Mouse (Mus musculus): ENCODE measurements around the gene Ets2. TPM values are rescaled to one million over a fixed set of nuclear protein-coding genes. Genes with fewer than 3 reads are reported as not detected.

Ets2 gene
- polyA plus RNA-seq, 1 experiment from 2014 or later = 55.7 TPM

DNA sequence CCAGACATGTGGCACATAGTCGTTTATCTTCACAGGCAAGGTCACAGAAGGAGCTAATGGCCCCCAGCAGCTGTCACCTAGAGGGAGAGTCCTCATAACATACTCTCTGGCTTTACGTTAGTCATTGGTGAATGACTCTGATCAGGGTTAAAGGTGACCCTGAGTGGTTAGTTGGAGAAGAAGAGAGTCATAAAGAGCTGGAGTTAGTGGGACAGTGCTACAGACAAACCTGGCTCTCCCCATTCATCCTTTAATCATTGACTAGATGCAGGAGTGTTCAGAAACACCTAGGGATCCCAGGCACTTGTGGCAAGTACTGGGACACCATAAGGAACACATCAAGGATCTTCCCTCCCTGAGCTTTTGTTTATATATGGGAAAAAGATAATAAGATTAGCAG is 16.1 kb upstream of the Ets2 start:
- WGBS = 38% methylated on average over 2 of the region's 2 CpGs
- no peaks in the 10 kb centered on the region for H3K36me3 ChIP-seq (ENCODE audit: control insufficient read depth, insufficient read depth, low read length)
- DNase-seq (ENCODE audit: low spot score) = no peak
- H3K4me2 ChIP-seq (ENCODE audit: low read depth, low read length) = no peak overlapping the region
- H3K27ac ChIP-seq (replicated peaks; ENCODE audit: low read depth, low read length) = no peak overlapping the region
- H3K9me3 ChIP-seq (ENCODE audit: control insufficient read depth, low read length) = no peaks in the 10 kb centered on the region
- H3K4me3 ChIP-seq (ENCODE audit: low read depth, low read length) = no peak overlapping the region
- H3K27me3 ChIP-seq (replicated peaks; ENCODE audit: control insufficient read depth, insufficient read depth, low read length) = no peaks in the 10 kb centered on the region
- no peak for ATAC-seq (ENCODE audit: low read depth)
- H3K4me1 ChIP-seq (ENCODE audit: control insufficient read depth, insufficient read depth, low read length) = no peaks in the 10 kb centered on the region
- H3K9ac ChIP-seq (ENCODE audit: low read depth, low read length) = no peak overlapping the region

DNA sequence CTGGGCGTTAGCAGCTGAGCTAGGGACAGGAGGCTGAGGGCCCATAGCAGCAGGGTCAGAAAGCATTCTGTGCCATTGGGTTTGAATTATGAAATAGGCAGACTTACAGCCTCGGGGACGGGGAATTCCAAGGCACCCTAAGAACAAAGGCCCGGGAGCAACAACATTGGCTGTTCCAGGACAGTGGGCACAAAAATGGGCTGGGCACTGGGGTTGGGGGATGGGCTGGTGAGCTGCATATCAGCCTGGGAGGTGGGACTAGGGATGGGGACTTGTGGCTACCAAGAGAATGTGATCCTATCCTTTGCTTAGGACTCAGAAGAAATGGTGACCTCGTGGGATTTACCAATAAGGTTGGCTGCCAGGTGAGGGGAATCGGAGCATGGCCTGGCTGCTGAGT is 15.6 kb upstream of the Ets2 start:
- H3K4me2 ChIP-seq (ENCODE audit: low read depth, low read length) = no peak overlapping the region
- H3K4me3 ChIP-seq (ENCODE audit: low read depth, low read length) = no peak overlapping the region
- DNase-seq (ENCODE audit: low spot score) (no peak), ATAC-seq (ENCODE audit: low read depth) (no peak)
- no peaks in the 10 kb centered on the region for H3K36me3 ChIP-seq (ENCODE audit: control insufficient read depth, insufficient read depth, low read length)
- no peak overlapping the region for H3K27ac ChIP-seq (replicated peaks; ENCODE audit: low read depth, low read length)
- no peaks in the 10 kb centered on the region for H3K9me3 ChIP-seq (ENCODE audit: control insufficient read depth, low read length)
- no peaks in the 10 kb centered on the region for H3K4me1 ChIP-seq (ENCODE audit: control insufficient read depth, insufficient read depth, low read length)
- no peaks in the 10 kb centered on the region for H3K27me3 ChIP-seq (replicated peaks; ENCODE audit: control insufficient read depth, insufficient read depth, low read length)
- no peak overlapping the region for H3K9ac ChIP-seq (ENCODE audit: low read depth, low read length)
- WGBS = 69% methylated on average over 6 of the region's 6 CpGs

- H3K4me2 ChIP-seq (ENCODE audit: low read depth, low read length) = no peak overlapping the region
- no peak overlapping the region for H3K4me3 ChIP-seq (ENCODE audit: low read depth, low read length)
- H3K9me3 ChIP-seq (ENCODE audit: control insufficient read depth, low read length) = no peaks in the 10 kb centered on the region
- no peaks in the 10 kb centered on the region for H3K27me3 ChIP-seq (replicated peaks; ENCODE audit: control insufficient read depth, insufficient read depth, low read length)
- no peak overlapping the region for H3K27ac ChIP-seq (replicated peaks; ENCODE audit: low read depth, low read length)
- H3K36me3 ChIP-seq (ENCODE audit: control insufficient read depth, insufficient read depth, low read length) = no peaks in the 10 kb centered on the region
- no peaks in the 10 kb centered on the region for H3K4me1 ChIP-seq (ENCODE audit: control insufficient read depth, insufficient read depth, low read length)
- WGBS = 91% methylated on average over 8 of the region's 8 CpGs
- no peak for DNase-seq (ENCODE audit: low spot score)
- no peak for ATAC-seq (ENCODE audit: low read depth)
- no peak overlapping the region for H3K9ac ChIP-seq (ENCODE audit: low read depth, low read length)
Measured at GRCm38 (mm10) chr16:95686901-95687300, 15.0 kb upstream of the Ets2 start.

GRCm38 (mm10) chr16:95688010-95688409 is 13.9 kb upstream of the Ets2 start:
- no peak for DNase-seq (ENCODE audit: low spot score)
- Histone ChIP-seq H3K36me3 (ENCODE audit: control insufficient read depth, insufficient read depth, low read length) (no peaks in the 10 kb centered on the region), H3K9me3 (ENCODE audit: control insufficient read depth, low read length) (no peaks in the 10 kb centered on the region), H3K9ac (ENCODE audit: low read depth, low read length) (no peak overlapping the region), H3K4me2 (ENCODE audit: low read depth, low read length) (no peak overlapping the region), H3K27ac (replicated peaks; ENCODE audit: low read depth, low read length) (no peak overlapping the region), H3K27me3 (replicated peaks; ENCODE audit: control insufficient read depth, insufficient read depth, low read length) (no peaks in the 10 kb centered on the region), H3K4me1 (ENCODE audit: control insufficient read depth, insufficient read depth, low read length) (no peaks in the 10 kb centered on the region), H3K4me3 (ENCODE audit: low read depth, low read length) (no peak overlapping the region)
- no peak for ATAC-seq (ENCODE audit: low read depth)
- WGBS = 84% methylated on average over 4 of the region's 4 CpGs

DNA sequence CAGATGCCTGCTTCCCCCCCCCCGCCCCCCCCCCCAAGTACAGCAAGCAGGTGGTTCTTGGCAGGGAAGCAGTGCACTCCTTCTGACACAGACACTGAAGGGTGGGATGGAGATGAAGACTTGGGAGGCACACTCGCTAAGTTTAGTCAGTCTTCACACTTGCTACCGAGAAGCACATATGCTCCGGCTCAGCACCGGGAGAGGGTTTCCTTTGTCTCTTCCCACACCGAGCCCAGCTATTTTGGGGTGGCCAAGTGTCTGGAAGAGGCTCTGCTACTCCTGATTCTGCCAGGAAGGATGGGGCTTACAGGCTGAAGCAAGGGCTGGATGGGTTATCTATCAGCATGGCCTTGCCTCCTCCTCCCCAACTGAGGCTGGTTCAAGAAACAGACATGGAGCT is 5.3 kb upstream of the Ets2 start:
- no peak for DNase-seq (ENCODE audit: low spot score)
- Histone ChIP-seq H3K27ac (replicated peaks; ENCODE audit: low read depth, low read length) (no peak overlapping the region), H3K27me3 (replicated peaks; ENCODE audit: control insufficient read depth, insufficient read depth, low read length) (no peaks in the 10 kb centered on the region), H3K4me3 (ENCODE audit: low read depth, low read length) (no peak overlapping the region), H3K4me1 (ENCODE audit: control insufficient read depth, insufficient read depth, low read length) (0 out of 2 replicates have a peak, but pooled peaks cover 5% of the 10 kb centered on the region), H3K36me3 (ENCODE audit: control insufficient read depth, insufficient read depth, low read length) (no peaks in the 10 kb centered on the region), H3K9ac (ENCODE audit: low read depth, low read length) (no peak overlapping the region), H3K4me2 (ENCODE audit: low read depth, low read length) (no peak overlapping the region), H3K9me3 (ENCODE audit: control insufficient read depth, low read length) (no peaks in the 10 kb centered on the region)
- 48% methylated on average over 5 of the region's 6 CpGs for WGBS
- ATAC-seq (ENCODE audit: low read depth) = no peak; the same call in 1 of the 2 replicates

DNA sequence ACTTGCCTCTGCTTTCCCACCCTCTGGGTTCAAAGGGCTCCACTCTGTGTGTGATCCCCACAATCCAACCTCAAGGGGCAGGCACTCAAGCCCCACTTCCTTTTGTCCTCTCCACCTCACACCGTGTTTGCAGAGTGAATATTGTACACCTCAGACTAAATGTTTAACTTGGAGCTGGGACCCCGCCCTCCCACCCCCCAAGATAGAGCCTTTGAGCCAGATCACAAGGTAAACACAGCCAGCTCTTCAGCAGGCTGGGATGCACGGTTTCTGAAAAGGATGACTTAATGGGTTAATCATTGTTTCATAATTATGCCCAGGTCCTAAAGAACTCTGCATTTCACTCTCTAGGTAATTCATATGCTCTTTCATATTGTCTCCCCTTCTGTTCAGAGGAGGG is 2.2 kb upstream of the Ets2 start:
- H3K27ac ChIP-seq (replicated peaks; ENCODE audit: low read depth, low read length) = no peak overlapping the region
- ATAC-seq (ENCODE audit: low read depth) = no peak

DNA sequence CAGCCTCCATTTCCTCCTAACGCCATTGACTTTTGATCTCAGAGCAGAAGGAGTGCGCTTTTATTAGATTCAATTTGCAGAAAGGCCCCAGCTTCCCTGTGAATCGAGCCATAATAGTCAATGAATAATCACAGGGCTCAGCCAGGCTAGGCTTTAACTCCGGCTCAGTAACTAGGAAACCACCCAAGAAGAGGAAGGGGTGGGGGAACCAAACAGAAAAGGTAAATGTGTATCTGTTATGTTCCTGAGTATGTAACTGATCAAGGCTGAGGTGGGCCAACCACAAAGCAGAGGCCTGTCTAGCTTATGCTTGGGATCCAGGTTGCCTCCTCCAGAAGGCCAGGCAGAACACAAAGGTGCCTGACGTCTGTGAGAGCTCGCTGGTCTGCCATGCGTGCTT is 1.7 kb upstream of the Ets2 start:
- no peaks in the 10 kb centered on the region for H3K27me3 ChIP-seq (replicated peaks; ENCODE audit: control insufficient read depth, insufficient read depth, low read length)
- no peak overlapping the region for H3K9ac ChIP-seq (ENCODE audit: low read depth, low read length)
- no peak overlapping the region for H3K4me2 ChIP-seq (ENCODE audit: low read depth, low read length)
- H3K27ac ChIP-seq (replicated peaks; ENCODE audit: low read depth, low read length) = no peak overlapping the region
- ATAC-seq (ENCODE audit: low read depth) (no peak), DNase-seq (ENCODE audit: low spot score) (no peak)
- H3K4me3 ChIP-seq (ENCODE audit: low read depth, low read length) = no peak overlapping the region
- no peaks in the 10 kb centered on the region for H3K36me3 ChIP-seq (ENCODE audit: control insufficient read depth, insufficient read depth, low read length)
- peaks cover 16% of the 10 kb centered on the region for H3K4me1 ChIP-seq (ENCODE audit: control insufficient read depth, insufficient read depth, low read length)
- 63% methylated on average over 7 of the region's 7 CpGs for WGBS
- H3K9me3 ChIP-seq (ENCODE audit: control insufficient read depth, low read length) = no peaks in the 10 kb centered on the region

More for the DNA sequence above, 2.2 kb upstream of the Ets2 start:
- H3K9me3 ChIP-seq (ENCODE audit: control insufficient read depth, low read length) = no peaks in the 10 kb centered on the region
- no peak for DNase-seq (ENCODE audit: low spot score)
- H3K36me3 ChIP-seq (ENCODE audit: control insufficient read depth, insufficient read depth, low read length) = no peaks in the 10 kb centered on the region
- H3K9ac ChIP-seq (ENCODE audit: low read depth, low read length) = no peak overlapping the region
- no peak overlapping the region for H3K4me2 ChIP-seq (ENCODE audit: low read depth, low read length)
- peaks cover 12% of the 10 kb centered on the region for H3K4me1 ChIP-seq (ENCODE audit: control insufficient read depth, insufficient read depth, low read length)
- 55% methylated on average over 3 of the region's 3 CpGs for WGBS
- no peak overlapping the region for H3K4me3 ChIP-seq (ENCODE audit: low read depth, low read length)
- H3K27me3 ChIP-seq (replicated peaks; ENCODE audit: control insufficient read depth, insufficient read depth, low read length) = no peaks in the 10 kb centered on the region

DNA sequence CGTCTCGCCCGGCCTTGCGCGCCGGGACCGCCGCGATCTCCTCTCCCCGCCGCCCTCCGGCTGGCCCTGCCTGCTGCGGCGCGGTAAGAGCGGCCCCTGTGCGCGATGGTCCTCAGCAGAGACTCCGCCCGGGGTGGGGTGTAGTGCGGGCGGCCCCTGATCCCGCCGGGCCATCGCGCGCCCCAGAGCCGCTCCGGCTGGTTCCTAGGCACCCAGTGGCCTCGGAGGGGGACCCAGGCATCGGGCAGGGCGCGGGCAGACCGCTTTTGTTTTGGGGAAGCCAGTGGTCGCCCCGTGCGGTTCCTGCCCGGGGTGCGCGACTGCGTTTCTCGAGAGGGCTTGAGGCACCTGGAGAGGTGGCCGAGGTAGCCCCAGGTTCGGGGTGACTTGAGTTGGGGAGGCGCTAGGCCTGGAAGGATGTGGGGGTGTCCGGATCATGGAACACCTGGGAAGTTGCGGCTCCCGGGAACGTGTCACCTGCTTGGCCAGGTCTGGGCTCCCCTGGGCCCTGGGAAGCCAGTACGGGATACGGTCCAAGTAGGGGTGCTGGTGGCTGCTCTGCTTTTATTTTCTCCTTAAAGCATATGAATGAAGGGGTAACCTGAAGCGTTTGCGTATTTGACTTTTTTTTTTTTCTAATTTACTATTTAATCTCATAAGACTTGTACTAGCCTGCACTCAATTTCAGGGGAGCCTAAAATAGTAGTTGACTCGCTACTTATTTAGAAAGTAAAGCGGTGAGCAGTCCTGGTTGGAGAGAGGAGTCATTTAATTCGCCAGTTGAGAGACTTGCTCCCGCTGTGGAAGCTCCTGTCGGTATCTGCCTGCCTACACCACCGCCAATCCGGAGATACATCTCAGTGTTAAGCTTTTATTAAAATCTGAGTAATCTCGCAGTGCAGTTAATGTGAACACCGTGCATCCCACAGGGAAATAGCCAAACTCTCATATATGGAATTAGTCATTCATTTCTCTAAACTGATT is 979 bp downstream of the Ets2 start:
- 1% methylated on average over 26 of the region's 62 CpGs for WGBS
- Histone ChIP-seq H3K9ac (ENCODE audit: low read depth, low read length) (peak overlapping the region; percentile 98), H3K4me3 (ENCODE audit: low read depth, low read length) (peak overlapping the region; percentile 88), H3K4me2 (ENCODE audit: low read depth, low read length) (peak overlapping the region; percentile 83), H3K36me3 (ENCODE audit: control insufficient read depth, insufficient read depth, low read length) (peaks cover 18% of the 10 kb centered on the region), H3K27ac (replicated peaks; ENCODE audit: low read depth, low read length) (peak overlapping the region; percentile 95), H3K4me1 (ENCODE audit: control insufficient read depth, insufficient read depth, low read length) (peaks cover 22% of the 10 kb centered on the region), H3K27me3 (replicated peaks; ENCODE audit: control insufficient read depth, insufficient read depth, low read length) (no peaks in the 10 kb centered on the region), H3K9me3 (ENCODE audit: control insufficient read depth, low read length) (no peaks in the 10 kb centered on the region)
- ATAC-seq (ENCODE audit: low read depth) (peak; percentile 82), DNase-seq (ENCODE audit: low spot score) (no peak)

DNA sequence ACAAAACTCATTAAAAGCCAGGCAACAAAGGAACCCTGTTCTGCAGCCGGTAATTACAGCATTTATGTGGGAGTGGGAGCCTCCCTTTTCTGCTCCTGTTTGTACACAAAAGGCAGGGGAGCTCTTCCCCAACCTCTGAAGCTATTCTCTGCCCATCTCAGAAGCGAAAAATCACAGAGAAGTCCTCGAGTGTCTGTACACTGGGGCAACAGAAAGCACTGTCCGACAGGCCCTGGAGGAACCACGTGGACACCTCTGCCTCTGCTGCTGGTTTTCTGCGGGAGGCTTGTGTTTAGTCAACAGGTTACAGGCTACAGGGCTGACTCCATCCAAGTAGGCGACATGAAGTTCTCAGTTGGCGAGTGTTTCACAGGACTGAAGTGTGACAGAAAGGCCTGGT is 2.1 kb downstream of the Ets2 start:
- WGBS = 23% methylated on average over 8 of the region's 8 CpGs
- peaks cover 28% of the 10 kb centered on the region for H3K36me3 ChIP-seq (ENCODE audit: control insufficient read depth, insufficient read depth, low read length)
- ATAC-seq (ENCODE audit: low read depth) (no peak), DNase-seq (ENCODE audit: low spot score) (no peak)
- peak overlapping the region; percentile 83 for H3K4me2 ChIP-seq (ENCODE audit: low read depth, low read length)
- H3K27me3 ChIP-seq (replicated peaks; ENCODE audit: control insufficient read depth, insufficient read depth, low read length) = no peaks in the 10 kb centered on the region
- H3K4me1 ChIP-seq (ENCODE audit: control insufficient read depth, insufficient read depth, low read length) = peaks cover 24% of the 10 kb centered on the region
- H3K9me3 ChIP-seq (ENCODE audit: control insufficient read depth, low read length) = no peaks in the 10 kb centered on the region
- 0 out of 2 replicates have a peak overlapping the region, but pooled peaks have one; percentile 95 for H3K27ac ChIP-seq (replicated peaks; ENCODE audit: low read depth, low read length)
- H3K9ac ChIP-seq (ENCODE audit: low read depth, low read length) = peak overlapping the region; percentile 53
- peak overlapping the region; percentile 88 for H3K4me3 ChIP-seq (ENCODE audit: low read depth, low read length)

Measured in embryonic facial prominence, embryonic 14.5 days (tissue).